Mouse (Mus musculus) liver, embryonic 13.5 days (tissue): ENCODE data around the gene Hspa5. TPM values are rescaled to one million over a fixed set of nuclear protein-coding genes. Genes with fewer than 3 reads are reported as not detected.
"Not testable (repeated sequence)": the region's sequence is repeated elsewhere in the genome, so short reads cannot be mapped to it uniquely, and the experiment has no call there.

ENCODE experiments used
- ATAC-seq: fragments of 200-750 bp; cut with Nextera tagmentation; 2 replicates; pipeline ENCODE4 v1.8.0; 2017; ENCODE audit warnings: low read depth, mild to moderate bottlenecking, moderate number of reproducible peaks, moderate library complexity
- DNase-seq: peaks from one replicate; pipeline ENCODE4 v3.0.0; 2022
- H3K27ac ChIP-seq: fragments of 300-500 bp; sonication (generic); 2 replicates; pipeline ENCODE4 v1.5.1; 2015; ENCODE audit warnings: moderate library complexity, mild to moderate bottlenecking, inconsistent platforms
- H3K27me3 ChIP-seq: fragments of 300-500 bp; sonication (generic); 2 replicates; pipeline ENCODE4 v1.6.1; 2015; ENCODE audit warnings: mild to moderate bottlenecking, inconsistent platforms
- H3K36me3 ChIP-seq: fragments of 300-500 bp; sonication (generic); 2 replicates; pipeline ENCODE4 v1.6.1; 2015; ENCODE audit warnings: mild to moderate bottlenecking, inconsistent platforms
- H3K4me1 ChIP-seq: fragments of 300-500 bp; sonication (generic); replicated peaks from 2 replicates; pipeline ENCODE4 v1.6.1; 2015; ENCODE audit warnings: inconsistent platforms
- H3K4me2 ChIP-seq: fragments of 300-500 bp; sonication (generic); 2 replicates; pipeline ENCODE4 v1.6.1; 2015; ENCODE audit warnings: inconsistent platforms, mild to moderate bottlenecking, moderate library complexity
- H3K4me3 ChIP-seq: fragments of 300-500 bp; sonication (generic); replicated peaks from 2 replicates; pipeline ENCODE4 v1.5.1; 2015; ENCODE audit warnings: mild to moderate bottlenecking, inconsistent platforms
- H3K9ac ChIP-seq: fragments of 300-500 bp; sonication (generic); 2 replicates; pipeline ENCODE4 v1.6.1; 2015; ENCODE audit warnings: mild to moderate bottlenecking, inconsistent platforms
- H3K9me3 ChIP-seq: fragments of 300-500 bp; sonication (generic); replicated peaks from 2 replicates; pipeline ENCODE4 v1.6.1; 2016; ENCODE audit warnings: inconsistent platforms
- WGBS: fragments of 180-500 bp; shearing (Covaris S2); methylation state at CpG from one replicate; pipeline ENCODE4 v1.1.7; 2015; ENCODE audit not compliant: insufficient replicate concordance; 5-methylcytosine and 5-hydroxymethylcytosine counted together
- polyA plus RNA-seq: library from polyadenylated mRNA; unstranded; fragments of >200 nt; fragmentation: Nextera tagmentation; extraction: Ambion mirVana; gene quantifications from 2 replicates; pipeline ENCODE4 v1.2.1, GENCODE M21; 2015

The Hspa5 gene
- polyA plus RNA-seq, 1 experiment from 2014 or later: 533 TPM

- DNase-seq: no peak
- peak; percentile 7 for ATAC-seq
Observed at GRCm38 (mm10) chr2:34772252-34773235, 774 bp downstream of the Hspa5 start.

GRCm38 (mm10) chr2:34773673-34774072, 1.9 kb downstream of the Hspa5 start:
- Histone ChIP-seq H3K9ac (peak overlapping the region; percentile 97), H3K4me1 (peaks cover 62% of the 10 kb centered on the region), H3K27me3 (no peaks in the 10 kb centered on the region), H3K4me2 (peak overlapping the region; percentile 80), H3K4me3 (peak overlapping the region; percentile 97), H3K9me3 (no peaks in the 10 kb centered on the region), H3K36me3 (peaks cover 63% of the 10 kb centered on the region), H3K27ac (peak overlapping the region; percentile 30; the same call in 1 of the 2 replicates)
- 83% methylated on average over 4 of the region's 4 CpGs for WGBS
- no peak for ATAC-seq
- no peak for DNase-seq

More at GRCm38 (mm10) chr2:34772252-34773235, 774 bp downstream of the Hspa5 start:
- Histone ChIP-seq H3K9me3 (no peaks in the 10 kb centered on the region), H3K27me3 (no peaks in the 10 kb centered on the region), H3K27ac (peak overlapping the region; percentile 95), H3K4me3 (peak overlapping the region; percentile 97), H3K4me2 (peak overlapping the region; percentile 80), H3K4me1 (peaks cover 57% of the 10 kb centered on the region), H3K9ac (peak overlapping the region; percentile 97), H3K36me3 (peaks cover 52% of the 10 kb centered on the region)
- WGBS: 2% methylated on average over 50 of the region's 50 CpGs

GRCm38 (mm10) chr2:34774493-34774892, 2.7 kb downstream of the Hspa5 start:
- WGBS: 81% methylated on average over 6 of the region's 6 CpGs
- Histone ChIP-seq H3K4me1 (peaks cover 62% of the 10 kb centered on the region), H3K27me3 (no peaks in the 10 kb centered on the region), H3K9me3 (no peaks in the 10 kb centered on the region), H3K27ac (peak overlapping the region; percentile 30; the same call in 1 of the 2 replicates), H3K36me3 (peaks cover 71% of the 10 kb centered on the region), H3K9ac (peak overlapping the region; percentile 97), H3K4me3 (peak overlapping the region; percentile 97), H3K4me2 (peak overlapping the region; percentile 80)
- ATAC-seq (no peak), DNase-seq (no peak)

GRCm38 (mm10) chr2:34777237-34777868, 5.6 kb downstream of the Hspa5 start:
- Histone ChIP-seq H3K36me3 (peaks cover 95% of the 10 kb centered on the region), H3K4me1 (peaks cover 65% of the 10 kb centered on the region), H3K27ac (0 out of 2 replicates have a peak overlapping the region, but pooled peaks have one; percentile 6), H3K27me3 (no peaks in the 10 kb centered on the region), H3K9me3 (no peaks in the 10 kb centered on the region), H3K4me3 (no peak overlapping the region), H3K4me2 (peak overlapping the region; percentile 80; the same call in 1 of the 2 replicates), H3K9ac (no peak overlapping the region)
- DNase-seq (no peak), ATAC-seq (no peak)
- 48% methylated on average over 1 of the region's 1 CpGs for WGBS

- peaks cover 40% of the 10 kb centered on the region for H3K4me1 ChIP-seq
- DNase-seq (peak; percentile 88), ATAC-seq (peak; percentile 98)
- peaks cover 76% of the 10 kb centered on the region for H3K36me3 ChIP-seq
- H3K27me3 ChIP-seq: no peaks in the 10 kb centered on the region
- H3K9ac ChIP-seq: peak overlapping the region; percentile 70
- H3K27ac ChIP-seq: peak overlapping the region; percentile 99
- 30% methylated on average over 14 of the region's 14 CpGs for WGBS
- H3K4me2 ChIP-seq: peak overlapping the region; percentile 64
- peak overlapping the region; percentile 32 for H3K4me3 ChIP-seq
- no peaks in the 10 kb centered on the region for H3K9me3 ChIP-seq
Observed at GRCm38 (mm10) chr2:34783064-34784020, 11.6 kb downstream of the Hspa5 start.

DNA sequence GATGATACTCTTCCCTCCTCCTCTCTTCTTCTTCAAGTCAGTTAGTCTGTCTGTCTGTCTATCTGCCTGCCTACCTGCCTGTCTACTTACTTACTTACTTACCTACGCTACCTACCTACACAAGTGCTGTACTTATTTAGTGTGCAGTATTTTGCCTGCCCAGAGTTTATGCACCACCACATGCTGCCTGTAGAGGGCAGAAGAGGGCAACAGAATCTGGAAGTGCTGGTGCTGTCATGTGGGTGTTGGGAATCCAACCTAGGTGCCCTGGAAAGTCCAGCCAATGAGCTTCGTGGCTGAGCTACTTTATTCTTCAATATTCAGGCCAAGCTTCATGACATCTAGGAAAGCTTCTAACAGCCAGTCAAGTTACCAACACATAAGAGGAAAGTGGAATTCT, 12.3 kb downstream of the Hspa5 start:
- DNase-seq (peak; percentile 70), ATAC-seq (no peak)
- Histone ChIP-seq H3K27ac (peak overlapping the region; percentile 99), H3K9me3 (no peaks in the 10 kb centered on the region), H3K4me3 (no peak overlapping the region), H3K36me3 (peaks cover 75% of the 10 kb centered on the region), H3K4me1 (peaks cover 39% of the 10 kb centered on the region), H3K9ac (peak overlapping the region; percentile 66; the same call in 1 of the 2 replicates), H3K4me2 (no peak overlapping the region), H3K27me3 (no peaks in the 10 kb centered on the region)
- 51% methylated on average over 2 of the region's 2 CpGs for WGBS

DNA sequence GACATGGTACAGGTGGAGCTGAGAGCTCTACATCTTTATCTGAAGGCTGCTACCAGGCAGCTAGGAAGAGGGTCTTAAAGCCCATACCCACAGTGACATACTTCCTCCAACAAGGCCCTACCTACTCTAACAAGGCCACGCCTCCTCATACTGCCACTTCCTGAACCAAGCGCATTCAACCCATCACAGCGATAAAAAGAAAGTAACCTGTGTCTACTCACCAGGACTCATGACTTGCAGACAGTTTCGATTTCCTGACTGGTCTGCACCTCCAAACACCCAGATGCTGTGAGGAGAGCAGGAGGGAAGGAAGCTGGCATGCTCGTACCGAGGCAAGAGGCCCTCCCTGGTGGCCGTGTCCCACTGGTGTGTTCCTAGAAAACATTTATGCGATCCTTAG, 18.5 kb downstream of the Hspa5 start:
- no peak overlapping the region for H3K4me3 ChIP-seq
- DNase-seq (no peak), ATAC-seq (no peak)
- H3K36me3 ChIP-seq: peaks cover 60% of the 10 kb centered on the region
- H3K9ac ChIP-seq: no peak overlapping the region
- H3K4me2 ChIP-seq: no peak overlapping the region
- no peaks in the 10 kb centered on the region for H3K9me3 ChIP-seq
- WGBS: 65% methylated on average over 8 of the region's 8 CpGs
- no peaks in the 10 kb centered on the region for H3K27me3 ChIP-seq
- H3K4me1 ChIP-seq: 0 out of 2 replicates have a peak, but pooled peaks cover 3% of the 10 kb centered on the region
- H3K27ac ChIP-seq: 0 out of 2 replicates have a peak overlapping the region, but pooled peaks have one; percentile 30

- WGBS: 85% methylated on average over 2 of the region's 2 CpGs
- DNase-seq, ATAC-seq, H3K4me3 ChIP-seq, H3K4me1 ChIP-seq, H3K9ac ChIP-seq, H3K4me2 ChIP-seq, H3K27ac ChIP-seq, H3K27me3 ChIP-seq, H3K9me3 ChIP-seq: not testable (repeated sequence)
- peaks cover 55% of the 10 kb centered on the region for H3K36me3 ChIP-seq
Observed at GRCm38 (mm10) chr2:34792543-34792942, 20.8 kb downstream of the Hspa5 start.

- Histone ChIP-seq H3K4me2 (no peak overlapping the region), H3K27me3 (no peaks in the 10 kb centered on the region), H3K27ac (no peak overlapping the region), H3K36me3 (peaks cover 42% of the 10 kb centered on the region), H3K4me3 (no peak overlapping the region), H3K4me1 (peaks cover 17% of the 10 kb centered on the region), H3K9me3 (no peaks in the 10 kb centered on the region), H3K9ac (no peak overlapping the region)
- ATAC-seq (no peak), DNase-seq (no peak)
- WGBS: 95% methylated on average over 2 of the region's 2 CpGs
Observed at GRCm38 (mm10) chr2:34794511-34794910, 22.7 kb downstream of the Hspa5 start.

- WGBS: 81% methylated on average over 7 of the region's 7 CpGs
- H3K27me3 ChIP-seq: no peaks in the 10 kb centered on the region
- no peak overlapping the region for H3K4me2 ChIP-seq
- peaks cover 38% of the 10 kb centered on the region for H3K36me3 ChIP-seq
- H3K9me3 ChIP-seq: no peaks in the 10 kb centered on the region
- H3K27ac ChIP-seq: no peak overlapping the region
- no peak overlapping the region for H3K9ac ChIP-seq
- DNase-seq: no peak
- no peak overlapping the region for H3K4me3 ChIP-seq
- H3K4me1 ChIP-seq: peaks cover 22% of the 10 kb centered on the region
- no peak for ATAC-seq
Observed at GRCm38 (mm10) chr2:34795426-34795825, 23.7 kb downstream of the Hspa5 start.
